Mouse (Mus musculus): ENCODE measurements around the gene Gcsam.

GRCm38 (mm10) chr16:45657574-45658159 lies 47.5 kb downstream of the Gcsam start:
- TF ChIP-seq POLR2A (IDR thresholded peaks at IDR 0.05; ENCODE audit: insufficient read depth, low read depth, low read length) (no peak), CTCF (IDR thresholded peaks at IDR 0.05; ENCODE audit: insufficient read depth, low read depth, low read length) (no peak)
